Mouse (Mus musculus) MEL (cell line): ENCODE results near the gene Rad54l2.

ENCODE experiments used
- CTCF ChIP-seq, 3 experiments: IDR thresholded peaks in 2 of 3; conservative IDR thresholded peaks in 1 of 3; 2 replicates each; pipeline ENCODE4 v1.5.1; 2011 to 2012; ENCODE audit warnings: low read length in 3 of 3, low read depth in 2 of 3, mild to moderate bottlenecking in 2 of 3, improper control_type of control experiment in 1 of 3, inconsistent platforms in 1 of 3, mixed read lengths in 1 of 3, moderate library complexity in 1 of 3; ENCODE audit not compliant: control insufficient read depth in 1 of 3, insufficient read depth in 1 of 3, poor library complexity in 1 of 3, severe bottlenecking in 1 of 3
- ELF1 ChIP-seq: IDR thresholded peaks from 2 replicates; pipeline ENCODE4 v1.6.1; 2014; ENCODE audit warnings: low read depth, mild to moderate bottlenecking, inconsistent platforms, low read length, improper control_type of control experiment, moderate library complexity
- POLR2A ChIP-seq, 2 experiments: IDR thresholded peaks; 2 replicates each; pipeline ENCODE4 v1.6.1; 2011 to 2012; ENCODE audit warnings: low read length in 2 of 2, mild to moderate bottlenecking in 2 of 2, control low read depth in 1 of 2, improper control_type of control experiment in 1 of 2, low read depth in 1 of 2, moderate library complexity in 1 of 2; ENCODE audit not compliant: control insufficient read depth in 1 of 2, insufficient read depth in 1 of 2, poor library complexity in 1 of 2
- POLR2AphosphoS2 ChIP-seq: IDR thresholded peaks from 2 replicates; pipeline ENCODE4 v1.6.1; 2011; ENCODE audit warnings: low read length, improper control_type of control experiment
- TBP ChIP-seq: IDR thresholded peaks from 2 replicates; pipeline ENCODE4 v1.8.0; 2011; ENCODE audit warnings: low read depth, low read length, improper control_type of control experiment
- USF2 ChIP-seq, 2 experiments: IDR thresholded peaks; 2 replicates each; pipeline ENCODE4 v1.6.1; 2011 to 2012; ENCODE audit warnings: improper control_type of control experiment in 2 of 2, low read length in 2 of 2, borderline replicate concordance in 1 of 2, inconsistent platforms in 1 of 2, low read depth in 1 of 2, mild to moderate bottlenecking in 1 of 2; ENCODE audit not compliant: insufficient read depth in 1 of 2
- ZNF384 ChIP-seq: IDR thresholded peaks from 2 replicates; pipeline ENCODE4 v1.6.1; 2012; ENCODE audit warnings: low read depth, mild to moderate bottlenecking, inconsistent platforms, low read length, improper control_type of control experiment

GRCm38 (mm10) chr9:106676571-106676970 lies 112.4 kb downstream of the Rad54l2 start:
- TF ChIP-seq ZNF384 (no peak), TBP (no peak), ELF1 (no peak), CTCF (IDR thresholded peaks at IDR 0.05 in 2 of 3, conservative IDR thresholded peaks at IDR 0.05 in 1 of 3; ENCODE audit: control insufficient read depth in 1 of 3, insufficient read depth in 1 of 3, low read depth in 2 of 3, low read length in 3 of 3, poor library complexity in 1 of 3, severe bottlenecking in 1 of 3) (no peak), POLR2AphosphoS2 (no peak), USF2 (IDR thresholded peaks at IDR 0.05; ENCODE audit: borderline replicate concordance in 1 of 2, insufficient read depth in 1 of 2, low read depth in 1 of 2, low read length in 2 of 2) (no peak), POLR2A (IDR thresholded peaks at IDR 0.05; ENCODE audit: control insufficient read depth in 1 of 2, insufficient read depth in 1 of 2, low read depth in 1 of 2, low read length in 2 of 2, poor library complexity in 1 of 2) (no peak)
